Mouse (Mus musculus) liver, embryonic 16.5 days (tissue): Measurements from ENCODE around the gene Mylpf. TPM values are rescaled to one million over a fixed set of nuclear protein-coding genes. Genes with fewer than 3 reads are reported as not detected.

Experiments
- ATAC-seq: fragments of 200-750 bp; cut with Nextera tagmentation; 2 replicates; pipeline ENCODE4 v1.8.0; 2017; ENCODE audit warnings: low read depth, mild to moderate bottlenecking, moderate number of reproducible peaks, moderate library complexity
- H3K27ac ChIP-seq: fragments of 300-500 bp; sonication (generic); 2 replicates; pipeline ENCODE4 v1.5.1; 2014; ENCODE audit warnings: mild to moderate bottlenecking, low read length
- H3K27me3 ChIP-seq: fragments of 300-500 bp; sonication (generic); 2 replicates; pipeline ENCODE4 v1.6.1; 2014; ENCODE audit warnings: low read depth, low read length, mixed read lengths; ENCODE audit not compliant: control insufficient read depth, insufficient read depth
- H3K36me3 ChIP-seq: fragments of 300-500 bp; sonication (generic); 2 replicates; pipeline ENCODE4 v1.6.1; 2014; ENCODE audit warnings: mild to moderate bottlenecking; ENCODE audit not compliant: control insufficient read depth, insufficient read depth
- H3K4me1 ChIP-seq: fragments of 300-500 bp; sonication (generic); 2 replicates; pipeline ENCODE4 v1.6.1; 2014; ENCODE audit warnings: low read depth, low read length, mixed read lengths; ENCODE audit not compliant: control insufficient read depth
- H3K4me2 ChIP-seq: fragments of 300-500 bp; sonication (generic); 2 replicates; pipeline ENCODE4 v1.6.1; 2014; ENCODE audit warnings: low read depth, low read length, mixed read lengths
- H3K4me3 ChIP-seq: fragments of 300-500 bp; sonication (generic); 2 replicates; pipeline ENCODE4 v1.5.1; 2014; ENCODE audit warnings: low read depth, mild to moderate bottlenecking, low read length
- H3K9ac ChIP-seq: fragments of 300-500 bp; sonication (generic); 2 replicates; pipeline ENCODE4 v1.6.1; 2014; ENCODE audit warnings: low read depth, low read length
- H3K9me3 ChIP-seq: fragments of 300-500 bp; sonication (generic); replicated peaks from 2 replicates; pipeline ENCODE4 v1.6.1; 2016; ENCODE audit warnings: low read length; ENCODE audit not compliant: control insufficient read depth
- WGBS: fragments of 180-500 bp; shearing (Covaris S2); extraction: QIAGEN DNeasy Blood & Tissue Kit; methylation state at CpG from one replicate; pipeline ENCODE4 v1.1.7; 2014; ENCODE audit not compliant: insufficient replicate concordance; 5-methylcytosine and 5-hydroxymethylcytosine counted together
- polyA plus RNA-seq: library from polyadenylated mRNA; unstranded; fragments of >200 nt; fragmentation: Nextera tagmentation; extraction: Ambion mirVana; gene quantifications from 2 replicates; pipeline ENCODE4 v1.2.1, GENCODE M21; 2015

Gene Mylpf
- polyA plus RNA-seq, 1 experiment from 2014 or later, result 92.3 TPM

DNA sequence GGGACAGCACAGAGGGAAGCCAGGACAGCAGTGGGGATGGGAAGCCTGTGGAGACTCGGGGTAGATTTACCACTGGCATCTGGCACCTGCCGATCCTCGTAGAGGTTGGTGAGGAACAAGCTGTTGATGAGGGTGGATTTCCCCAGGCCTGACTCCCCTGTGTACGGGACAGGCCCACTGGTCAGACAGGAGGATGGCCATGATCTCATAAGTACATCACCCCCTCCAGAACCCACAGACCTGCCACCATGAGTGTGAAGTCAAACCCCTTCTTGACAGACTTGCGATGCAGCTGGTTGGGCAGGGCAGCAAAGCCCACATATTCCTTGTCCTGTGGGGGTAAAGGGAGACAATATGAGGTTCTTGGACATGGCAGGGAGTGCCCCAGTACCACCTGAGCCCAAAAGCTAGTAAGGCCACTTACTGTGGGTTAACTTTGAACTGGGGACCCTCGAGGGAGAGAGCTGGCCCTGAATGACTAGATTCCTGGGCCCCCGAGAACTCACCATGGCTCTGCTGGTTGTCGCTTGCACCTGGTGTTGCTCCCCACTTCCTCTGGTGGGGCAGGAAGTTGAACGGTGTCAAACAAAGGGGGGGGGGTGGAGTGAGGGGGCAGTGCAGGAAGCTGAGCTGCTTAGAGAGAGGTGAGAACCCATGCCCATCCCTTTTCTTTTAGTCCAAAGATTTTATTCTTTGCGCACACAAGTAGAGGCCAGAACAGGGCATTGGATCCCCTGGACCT lies 9.4 kb downstream of the Mylpf start:
- ATAC-seq, result 0 out of 2 replicates have a peak, but pooled peaks have one; percentile 7
- peak overlapping the region; percentile 28 for H3K4me3 ChIP-seq
- H3K27ac ChIP-seq, result peak overlapping the region; percentile 90
- peaks cover 43% of the 10 kb centered on the region for H3K4me1 ChIP-seq
- no peaks in the 10 kb centered on the region for H3K9me3 ChIP-seq
- WGBS, result 32% methylated on average over 10 of the region's 10 CpGs
- no peaks in the 10 kb centered on the region for H3K27me3 ChIP-seq
- H3K9ac ChIP-seq, result peak overlapping the region; percentile 55
- no peaks in the 10 kb centered on the region for H3K36me3 ChIP-seq
- peak overlapping the region; percentile 46 for H3K4me2 ChIP-seq

DNA sequence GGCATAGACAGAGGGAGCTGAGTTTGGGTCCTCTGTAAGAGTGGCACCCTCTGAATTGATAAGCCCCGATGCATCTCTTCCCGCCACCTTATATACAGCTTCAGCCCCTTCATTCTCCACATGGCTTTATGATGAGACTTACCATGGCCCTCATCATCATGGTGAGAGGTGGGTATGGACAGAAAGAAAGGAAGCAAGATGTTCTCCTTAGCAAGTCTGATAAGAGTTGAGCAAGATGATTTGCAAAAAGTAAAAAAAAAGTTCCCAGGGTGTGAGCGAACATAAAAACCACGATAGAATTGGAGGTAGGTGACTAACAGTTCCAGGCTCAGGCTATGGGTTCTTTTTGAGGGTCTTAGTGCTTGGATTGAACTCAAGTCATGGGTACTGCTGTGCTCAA lies 10.0 kb downstream of the Mylpf start:
- Histone ChIP-seq H3K9me3 (no peaks in the 10 kb centered on the region), H3K4me3 (peak overlapping the region; percentile 28; the same call in 1 of the 2 replicates), H3K9ac (peak overlapping the region; percentile 55), H3K36me3 (no peaks in the 10 kb centered on the region), H3K27ac (peak overlapping the region; percentile 90), H3K4me2 (peak overlapping the region; percentile 46), H3K4me1 (peaks cover 49% of the 10 kb centered on the region), H3K27me3 (no peaks in the 10 kb centered on the region)
- 19% methylated on average over 4 of the region's 4 CpGs for WGBS
- peak; percentile 49 for ATAC-seq

GRCm38 (mm10) chr7:127220440-127220839 lies 11.8 kb downstream of the Mylpf start:
- Histone ChIP-seq H3K4me2 (no peak overlapping the region), H3K9ac (no peak overlapping the region), H3K36me3 (no peaks in the 10 kb centered on the region), H3K27ac (peak overlapping the region; percentile 18; the same call in 1 of the 2 replicates), H3K4me3 (no peak overlapping the region), H3K27me3 (no peaks in the 10 kb centered on the region), H3K4me1 (peaks cover 60% of the 10 kb centered on the region), H3K9me3 (no peaks in the 10 kb centered on the region)
- no peak for ATAC-seq
- WGBS, result 65% methylated on average over 6 of the region's 6 CpGs

DNA sequence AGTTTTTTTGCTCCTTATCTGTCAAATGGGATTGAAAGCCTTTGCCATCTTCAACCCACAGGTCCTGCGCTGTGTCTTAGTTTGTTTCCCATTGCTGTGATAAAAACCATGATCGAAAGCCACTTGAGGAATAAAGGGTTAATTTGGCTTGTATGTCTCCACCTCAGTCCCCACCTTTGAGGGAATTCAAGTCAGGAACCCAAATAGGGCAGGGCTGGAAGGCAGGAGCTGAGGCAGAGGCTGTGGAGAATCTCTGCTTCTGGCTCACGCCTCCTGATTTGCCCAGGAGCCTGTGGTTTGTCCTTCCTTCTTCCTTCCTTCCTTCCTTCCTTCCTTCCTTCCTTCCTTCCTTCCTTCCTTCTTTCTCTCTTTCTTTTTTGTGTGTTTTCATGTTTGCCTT lies 14.4 kb downstream of the Mylpf start:
- Histone ChIP-seq H3K9ac (peak overlapping the region; percentile 5), H3K27ac (peak overlapping the region; percentile 94), H3K4me3 (no peak overlapping the region), H3K4me1 (peaks cover 62% of the 10 kb centered on the region), H3K36me3 (no peaks in the 10 kb centered on the region), H3K4me2 (peak overlapping the region; percentile 31), H3K9me3 (no peaks in the 10 kb centered on the region), H3K27me3 (no peaks in the 10 kb centered on the region)
- 82% methylated on average over 3 of the region's 3 CpGs for WGBS
- no peak for ATAC-seq

DNA sequence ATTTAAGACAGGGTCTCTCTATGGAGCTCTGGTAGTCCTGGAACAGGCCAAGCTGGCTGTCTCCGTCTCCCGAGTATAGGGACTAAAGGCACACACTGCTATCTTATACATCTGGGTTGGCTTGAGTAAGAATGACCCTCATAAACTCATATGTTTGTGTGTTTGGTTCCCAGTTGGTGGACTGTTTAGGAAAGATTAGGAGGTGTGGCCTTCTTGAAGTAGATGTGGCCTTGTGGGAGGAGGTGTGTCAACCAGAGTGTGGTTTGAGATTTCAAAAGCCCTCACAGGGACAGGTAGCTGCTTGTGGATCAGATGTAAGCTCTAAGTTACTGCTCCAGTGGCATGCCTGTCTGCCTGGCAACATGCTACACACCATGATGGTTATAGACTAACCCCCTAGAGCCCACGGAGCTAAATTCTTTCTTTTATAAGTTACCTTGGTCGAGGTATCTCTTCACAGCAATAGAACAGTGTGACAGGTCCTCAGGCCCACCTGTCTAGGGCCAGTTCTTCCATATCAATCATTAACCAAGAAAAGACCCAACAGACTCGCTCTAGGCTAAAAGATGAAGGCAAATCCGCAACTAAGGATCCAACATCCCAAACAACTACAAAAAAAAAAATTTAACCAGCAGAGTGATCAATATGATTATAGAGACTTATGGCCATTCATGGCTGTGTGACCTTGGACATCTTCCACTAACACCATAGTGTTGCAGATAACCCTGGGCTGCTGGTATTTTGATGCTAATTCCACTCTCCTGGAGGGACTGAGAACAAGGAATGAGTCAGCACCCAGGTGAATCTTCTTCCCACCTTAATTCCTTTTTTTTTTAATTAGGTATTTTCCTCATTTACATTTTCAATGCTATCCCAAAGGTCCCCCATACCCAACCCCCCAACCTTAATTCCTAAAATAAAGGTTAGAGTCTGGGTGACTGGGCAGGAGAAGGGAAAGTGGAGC lies 15.1 kb downstream of the Mylpf start:
- Histone ChIP-seq H3K4me2 (peak overlapping the region; percentile 31), H3K4me1 (peaks cover 57% of the 10 kb centered on the region), H3K9ac (peak overlapping the region; percentile 11), H3K9me3 (no peaks in the 10 kb centered on the region), H3K36me3 (no peaks in the 10 kb centered on the region), H3K4me3 (no peak overlapping the region), H3K27ac (peak overlapping the region; percentile 94), H3K27me3 (no peaks in the 10 kb centered on the region)
- peak; percentile 74 for ATAC-seq
- 64% methylated on average over 6 of the region's 6 CpGs for whole genome bisulfite sequencing

GRCm38 (mm10) chr7:127224616-127225015 lies 15.9 kb downstream of the Mylpf start:
- H3K9me3 ChIP-seq, result no peaks in the 10 kb centered on the region
- peaks cover 51% of the 10 kb centered on the region for H3K4me1 ChIP-seq
- no peak for ATAC-seq
- WGBS, result 79% methylated on average over 6 of the region's 6 CpGs
- no peak overlapping the region for H3K4me2 ChIP-seq
- H3K9ac ChIP-seq, result no peak overlapping the region
- peak overlapping the region; percentile 94 for H3K27ac ChIP-seq
- H3K4me3 ChIP-seq, result no peak overlapping the region
- H3K36me3 ChIP-seq, result 0 out of 2 replicates have a peak, but pooled peaks cover 2% of the 10 kb centered on the region
- H3K27me3 ChIP-seq, result no peaks in the 10 kb centered on the region

- H3K4me1 ChIP-seq, result peaks cover 51% of the 10 kb centered on the region
- no peaks in the 10 kb centered on the region for H3K27me3 ChIP-seq
- H3K4me3 ChIP-seq, result peak overlapping the region; percentile 21
- ATAC-seq, result peak; percentile 88
- WGBS, result 52% methylated on average over 11 of the region's 11 CpGs
- H3K27ac ChIP-seq, result peak overlapping the region; percentile 94
- peak overlapping the region; percentile 53 for H3K9ac ChIP-seq
- 0 out of 2 replicates have a peak, but pooled peaks cover 2% of the 10 kb centered on the region for H3K36me3 ChIP-seq
- no peaks in the 10 kb centered on the region for H3K9me3 ChIP-seq
- H3K4me2 ChIP-seq, result peak overlapping the region; percentile 60
Observed at GRCm38 (mm10) chr7:127225147-127225995, 16.7 kb downstream of the Mylpf start.

DNA sequence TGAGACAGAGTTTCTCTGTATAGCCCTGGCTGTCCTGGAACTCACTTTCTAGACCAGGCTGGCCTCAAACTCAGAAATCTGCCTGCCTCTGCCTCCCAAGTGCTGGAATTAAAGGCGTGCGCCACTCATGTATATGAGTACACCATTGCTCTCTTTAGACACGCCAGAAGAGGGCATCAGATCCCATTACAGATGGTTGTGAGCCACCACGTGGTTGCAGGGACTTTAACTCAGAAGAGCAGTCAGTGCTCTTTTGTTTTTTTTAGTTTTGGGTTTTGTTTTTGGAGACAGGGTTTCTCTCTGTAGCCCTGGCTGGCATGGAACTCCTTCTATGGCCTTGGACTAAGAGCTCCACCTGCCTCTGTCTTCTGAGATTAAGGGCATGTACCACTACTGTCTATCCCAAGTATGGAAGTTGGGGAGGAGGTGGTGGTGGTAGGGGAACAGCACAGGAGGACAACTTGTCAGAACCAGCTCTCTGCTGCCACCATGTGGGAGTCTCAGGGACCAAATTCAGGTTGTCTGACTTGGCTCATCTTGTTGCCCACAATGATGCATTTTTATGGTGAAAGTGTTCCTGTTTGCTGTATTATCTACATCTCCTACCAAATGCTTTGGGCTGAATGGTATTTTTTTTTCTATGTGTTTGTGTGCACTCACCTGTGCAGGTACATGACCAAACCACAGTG lies 20.1 kb downstream of the Mylpf start:
- peak; percentile 17 for ATAC-seq
- H3K27ac ChIP-seq, result peak overlapping the region; percentile 55
- 44% methylated on average over 4 of the region's 4 CpGs for WGBS
- H3K9me3 ChIP-seq, result no peaks in the 10 kb centered on the region
- no peak overlapping the region for H3K4me3 ChIP-seq
- peaks cover 56% of the 10 kb centered on the region for H3K4me1 ChIP-seq
- no peaks in the 10 kb centered on the region for H3K27me3 ChIP-seq
- H3K36me3 ChIP-seq, result 0 out of 2 replicates have a peak, but pooled peaks cover 2% of the 10 kb centered on the region
- no peak overlapping the region for H3K4me2 ChIP-seq
- no peak overlapping the region for H3K9ac ChIP-seq
